Mouse (Mus musculus) MEL (cell line): ENCODE measurements around the gene Tmem47. TPM values are rescaled to one million over a fixed set of nuclear protein-coding genes. Genes with fewer than 3 reads are reported as not detected.

ENCODE experiments used
- DNase-seq: peaks from one replicate; pipeline ENCODE4 v3.0.0; 2011; ENCODE audit warnings: low read depth, low spot score
- H3K27ac ChIP-seq: 2 replicates; pipeline ENCODE4 v1.5.1; 2012; ENCODE audit warnings: low read depth, mild to moderate bottlenecking, control low read depth, low read length, moderate library complexity; ENCODE audit not compliant: control insufficient read depth
- H3K27me3 ChIP-seq, 2 experiments: fragments of 150-350 bp in 1 of 2; sonication (generic) in 1 of 2; 2 replicates each; pipeline ENCODE4 v1.6.1; 2012; ENCODE audit warnings: low read length in 2 of 2, mild to moderate bottlenecking in 2 of 2, improper control_type of control experiment in 1 of 2, moderate library complexity in 1 of 2; ENCODE audit not compliant: insufficient read depth in 2 of 2, control insufficient read depth in 1 of 2
- H3K36me3 ChIP-seq, 2 experiments: 2 replicates each; pipeline ENCODE4 v1.6.1; 2012 to 2014; ENCODE audit warnings: low read length in 2 of 2, improper control_type of control experiment in 1 of 2, inconsistent platforms in 1 of 2, mild to moderate bottlenecking in 1 of 2; ENCODE audit not compliant: insufficient read depth in 2 of 2, control insufficient read depth in 1 of 2
- H3K4me1 ChIP-seq, 2 experiments: fragments of 150-350 bp in 1 of 2; sonication (generic) in 1 of 2; 2 replicates each; pipeline ENCODE4 v1.6.1; 2012; ENCODE audit warnings: low read length in 2 of 2, improper control_type of control experiment in 1 of 2, mild to moderate bottlenecking in 1 of 2; ENCODE audit not compliant: insufficient read depth in 2 of 2, control insufficient read depth in 1 of 2
- H3K4me3 ChIP-seq, 2 experiments: fragments of 150-350 bp in 1 of 2; sonication (generic) in 1 of 2; 2 replicates each; pipeline ENCODE4 v1.5.1; 2012; ENCODE audit warnings: low read depth in 2 of 2, low read length in 2 of 2, mild to moderate bottlenecking in 2 of 2, moderate library complexity in 2 of 2, control low read depth in 1 of 2, improper control_type of control experiment in 1 of 2; ENCODE audit not compliant: control insufficient read depth in 1 of 2, insufficient read depth in 1 of 2
- H3K79me2 ChIP-seq: 2 replicates; pipeline ENCODE4 v1.6.1; 2012; ENCODE audit warnings: mild to moderate bottlenecking, low read length, moderate library complexity; ENCODE audit not compliant: control insufficient read depth, poor library complexity, insufficient read depth
- H3K9ac ChIP-seq: 2 replicates; pipeline ENCODE4 v1.6.1; 2012; ENCODE audit warnings: low read depth, mild to moderate bottlenecking, control low read depth, low read length, moderate library complexity; ENCODE audit not compliant: control insufficient read depth, poor library complexity, severe bottlenecking
- H3K9me3 ChIP-seq: fragments of 150-350 bp; sonication (generic); replicated peaks from 2 replicates; pipeline ENCODE4 v1.6.1; 2012; ENCODE audit warnings: mild to moderate bottlenecking, low read length, improper control_type of control experiment, moderate library complexity; ENCODE audit not compliant: insufficient read depth
- BHLHE40 ChIP-seq: IDR thresholded peaks from 2 replicates; pipeline ENCODE4 v1.6.1; 2012; ENCODE audit warnings: low read depth, mild to moderate bottlenecking, inconsistent platforms, low read length, improper control_type of control experiment, borderline replicate concordance
- CHD1 ChIP-seq: IDR thresholded peaks from 2 replicates; pipeline ENCODE4 v1.6.1; 2012; ENCODE audit warnings: low read depth, mild to moderate bottlenecking, inconsistent platforms, low read length, improper control_type of control experiment
- CTCF ChIP-seq, 3 experiments: IDR thresholded peaks in 2 of 3; conservative IDR thresholded peaks in 1 of 3; 2 replicates each; pipeline ENCODE4 v1.5.1; 2011 to 2012; ENCODE audit warnings: low read length in 3 of 3, low read depth in 2 of 3, mild to moderate bottlenecking in 2 of 3, improper control_type of control experiment in 1 of 3, inconsistent platforms in 1 of 3, mixed read lengths in 1 of 3, moderate library complexity in 1 of 3; ENCODE audit not compliant: control insufficient read depth in 1 of 3, insufficient read depth in 1 of 3, poor library complexity in 1 of 3, severe bottlenecking in 1 of 3
- E2F4 ChIP-seq: IDR thresholded peaks from 2 replicates; pipeline ENCODE4 v1.6.1; 2011; ENCODE audit warnings: low read depth, low read length, improper control_type of control experiment, borderline replicate concordance
- EP300 ChIP-seq, 2 experiments: IDR thresholded peaks; 2 replicates each; pipeline ENCODE4 v1.6.1; 2011; ENCODE audit warnings: improper control_type of control experiment in 2 of 2, low read length in 2 of 2, low read depth in 1 of 2, mild to moderate bottlenecking in 1 of 2
- ETS1 ChIP-seq: IDR thresholded peaks from 2 replicates; pipeline ENCODE4 v1.6.1; 2012; ENCODE audit warnings: low read depth, mild to moderate bottlenecking, inconsistent platforms, low read length, improper control_type of control experiment, moderate library complexity
- GABPA ChIP-seq: IDR thresholded peaks from 2 replicates; pipeline ENCODE4 v1.6.1; 2012; ENCODE audit warnings: low read depth, mild to moderate bottlenecking, inconsistent platforms, low read length, improper control_type of control experiment, moderate library complexity
- GATA1 ChIP-seq: IDR thresholded peaks from 2 replicates; pipeline ENCODE4 v1.6.1; 2011; ENCODE audit warnings: low read depth, low read length, improper control_type of control experiment
- KAT2A ChIP-seq: conservative IDR thresholded peaks from 2 replicates; pipeline ENCODE4 v1.6.1; 2012; ENCODE audit warnings: low read depth, low read length, improper control_type of control experiment, inconsistent platforms
- MAX ChIP-seq: IDR thresholded peaks from 2 replicates; pipeline ENCODE4 v1.6.1; 2011; ENCODE audit warnings: low read length, improper control_type of control experiment
- MEF2A ChIP-seq: IDR thresholded peaks from 2 replicates; pipeline ENCODE4 v1.6.1; 2014; ENCODE audit warnings: low read depth, mild to moderate bottlenecking, inconsistent platforms, low read length, improper control_type of control experiment; ENCODE audit not compliant: poor library complexity, insufficient replicate concordance, severe bottlenecking; ENCODE audit errors: extremely low read depth
- MYB ChIP-seq: IDR thresholded peaks from 2 replicates; pipeline ENCODE4 v1.6.1; 2011; ENCODE audit warnings: mild to moderate bottlenecking, low read depth, low read length, improper control_type of control experiment
- MYC ChIP-seq: IDR thresholded peaks from 2 replicates; pipeline ENCODE4 v1.6.1; 2011; ENCODE audit warnings: low read depth, mild to moderate bottlenecking, low read length, improper control_type of control experiment, moderate library complexity
- POLR2AphosphoS2 ChIP-seq: IDR thresholded peaks from 2 replicates; pipeline ENCODE4 v1.6.1; 2011; ENCODE audit warnings: low read length, improper control_type of control experiment
- RAD21 ChIP-seq: IDR thresholded peaks from 2 replicates; pipeline ENCODE4 v1.6.1; 2011; ENCODE audit warnings: mild to moderate bottlenecking, low read depth, low read length, improper control_type of control experiment
- RCOR1 ChIP-seq: IDR thresholded peaks from 2 replicates; pipeline ENCODE4 v1.6.1; 2012; ENCODE audit warnings: low read depth, mild to moderate bottlenecking, inconsistent platforms, low read length, improper control_type of control experiment
- SMC3 ChIP-seq: IDR thresholded peaks from 2 replicates; pipeline ENCODE4 v1.6.1; 2011; ENCODE audit warnings: low read depth, low read length, improper control_type of control experiment
- TAL1 ChIP-seq: IDR thresholded peaks from 2 replicates; pipeline ENCODE4 v1.6.1; 2012; ENCODE audit warnings: mild to moderate bottlenecking, inconsistent platforms, low read length, moderate library complexity, mixed read lengths
- UBTF ChIP-seq: IDR thresholded peaks from 2 replicates; pipeline ENCODE4 v1.6.1; 2012; ENCODE audit warnings: low read depth, mild to moderate bottlenecking, inconsistent platforms, low read length, improper control_type of control experiment, moderate library complexity, borderline replicate concordance; ENCODE audit not compliant: insufficient read depth
- polyA plus RNA-seq, 2 experiments: library from polyadenylated mRNA; stranded (reverse) in 1 of 2; unstranded in 1 of 2; fragments of >175 nt in 1 of 2; fragments of >200 nt in 1 of 2; gene quantifications; 2 replicates each; pipeline versions ENCODE4 v1.2.1 to v1.2.4; 2012; ENCODE audit warnings: low replicate concordance in 2 of 2, low read depth in 1 of 2; ENCODE audit not compliant: insufficient read length in 2 of 2, insufficient read depth in 1 of 2, missing spikeins in 1 of 2
- total RNA-seq: library from RNA; depleted of rRNA; stranded (reverse); fragments of 300-350 nt; gene quantifications from 2 replicates; pipeline ENCODE4 v1.2.3, GENCODE M21; 2012; rRNA removed

The Tmem47 gene
- not detected in 2 replicates for total RNA-seq
- not detected for polyA plus RNA-seq

- no peak within 1 kb of the TSS for H3K4me3 ChIP-seq
Observed at GRCm38 (mm10) chrX:81070210-81070803, at the start of gene Tmem47. Tmem47 (plus strand) TSS chrX:81070698.

GRCm38 (mm10) chrX:81070804-81071461 is 435 bp downstream of the Tmem47 start:
- no peaks in the 10 kb centered on the region for H3K9me3 ChIP-seq
- no peak overlapping the region for H3K27ac ChIP-seq
- no peaks in the 10 kb centered on the region for H3K36me3 ChIP-seq
- TF ChIP-seq TAL1, result no peak
- TF ChIP-seq EP300 (IDR thresholded peaks at IDR 0.05; ENCODE audit: low read depth in 1 of 2, low read length in 2 of 2), result no peak
- TF ChIP-seq GABPA, result no peak
- no peak for TF ChIP-seq BHLHE40
- TF ChIP-seq MYC, result no peak
- TF ChIP-seq CTCF (IDR thresholded peaks at IDR 0.05 in 2 of 3, conservative IDR thresholded peaks at IDR 0.05 in 1 of 3; ENCODE audit: control insufficient read depth in 1 of 3, insufficient read depth in 1 of 3, low read depth in 2 of 3, low read length in 3 of 3, poor library complexity in 1 of 3, severe bottlenecking in 1 of 3), result no peak
- TF ChIP-seq MYB, result no peak
- no peak for TF ChIP-seq RAD21
- no peak for TF ChIP-seq MAX
- no peak for TF ChIP-seq UBTF
- H3K79me2 ChIP-seq, result no peaks in the 10 kb centered on the region
- no peak overlapping the region for H3K4me3 ChIP-seq
- no peak overlapping the region for H3K9ac ChIP-seq
- no peak for DNase-seq
- H3K4me1 ChIP-seq, result no peaks in the 10 kb centered on the region
- H3K27me3 ChIP-seq, result no peaks in the 10 kb centered on the region

More at GRCm38 (mm10) chrX:81070210-81070803, at the start of gene Tmem47:
- no peaks in the 10 kb centered on the region for H3K36me3 ChIP-seq
- no peaks in the 10 kb centered on the region for H3K79me2 ChIP-seq
- H3K4me1 ChIP-seq, result no peaks in the 10 kb centered on the region
- no peak for DNase-seq
- no peaks in the 10 kb centered on the region for H3K27me3 ChIP-seq
- TF ChIP-seq POLR2AphosphoS2 (no peak), E2F4 (no peak), CHD1 (no peak), KAT2A (no peak), GATA1 (no peak), ETS1 (no peak), MEF2A (no peak), SMC3 (no peak), RCOR1 (no peak), RAD21 (no peak)
- H3K9me3 ChIP-seq, result no peaks in the 10 kb centered on the region
- no peak within 1 kb of the TSS for H3K9ac ChIP-seq
- no peak within 1 kb of the TSS for H3K27ac ChIP-seq
